Mouse (Mus musculus) heart, adult 8-10 months (tissue): ENCODE results near the gene Tiam1. TPM values are rescaled to one million over a fixed set of nuclear protein-coding genes. Genes with fewer than 3 reads are reported as not detected.
A peak's percentile ranks its signal among the peaks of the same experiment; 100 is the strongest.

Experiments
- DNase-seq: peaks from one replicate; pipeline ENCODE4 v3.0.0; 2022; ENCODE audit warnings: low spot score
- total RNA-seq, 4 experiments: library from RNA; stranded (reverse); gene quantifications; 2 replicates each; pipeline ENCODE4 v1.2.4; 2022

Gene Tiam1
- total RNA-seq, 4 experiments from 2014 or later = 4.7 to 7.3 (median 6.7) TPM

DNA sequence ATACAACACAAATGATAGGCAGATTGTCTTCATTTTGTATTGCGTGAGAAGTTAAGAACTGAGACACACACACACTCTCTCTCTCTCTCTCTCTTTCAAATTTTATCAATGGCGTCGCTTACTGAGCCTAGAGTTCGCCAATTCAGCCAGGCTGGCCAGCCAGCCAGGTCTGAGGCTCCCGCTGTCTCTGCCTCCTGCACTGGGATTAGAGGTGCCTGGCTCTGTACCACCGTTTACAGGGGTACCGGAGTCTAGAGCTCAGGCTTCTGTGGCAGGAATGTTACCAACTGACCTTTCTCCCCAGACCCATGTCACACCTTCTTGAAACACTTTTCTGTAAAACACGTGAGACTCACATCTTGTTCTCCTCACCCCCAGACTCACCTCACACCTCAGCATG, 298.1 kb downstream of the Tiam1 start:
- no peak for DNase-seq

DNA sequence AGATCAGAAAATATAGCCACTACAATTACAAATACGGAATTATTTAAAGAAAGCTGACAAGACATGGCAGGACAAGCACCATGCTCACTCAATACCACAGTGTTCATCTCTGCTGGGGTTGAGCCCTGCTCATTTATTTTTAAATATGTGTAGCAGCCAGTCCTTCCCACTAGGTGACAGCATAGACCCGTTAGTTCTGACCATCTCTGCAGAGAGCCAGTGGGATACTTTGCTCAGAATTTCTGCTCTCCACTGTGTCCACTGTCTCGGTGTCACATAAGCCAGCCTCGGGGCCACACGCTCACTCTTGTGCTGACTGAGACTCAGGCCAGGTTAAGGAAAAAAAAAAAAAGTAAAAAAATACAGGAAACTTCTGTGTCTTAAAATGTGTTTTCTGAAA, 299.0 kb downstream of the Tiam1 start:
- peak; percentile 64 for DNase-seq

DNA sequence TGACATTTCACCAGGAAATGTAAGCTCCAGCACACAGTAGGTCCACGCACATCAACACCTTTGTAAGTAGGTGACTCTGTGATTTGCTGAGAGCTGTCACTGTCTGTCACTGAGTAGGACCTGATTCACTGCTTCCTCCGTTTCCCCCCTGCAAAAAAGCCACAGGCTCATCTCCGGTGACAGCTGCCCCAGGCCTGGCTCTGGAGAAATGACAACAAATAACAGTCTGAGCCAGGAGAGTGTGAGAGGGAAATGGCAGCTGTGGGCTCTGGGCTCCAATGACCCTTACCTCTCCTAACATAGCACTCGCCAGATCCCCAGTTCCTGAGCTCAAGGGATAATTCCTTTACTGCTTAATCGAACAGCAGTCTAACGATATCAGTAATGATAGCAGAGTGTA, 301.7 kb downstream of the Tiam1 start:
- DNase-seq = no peak

DNA sequence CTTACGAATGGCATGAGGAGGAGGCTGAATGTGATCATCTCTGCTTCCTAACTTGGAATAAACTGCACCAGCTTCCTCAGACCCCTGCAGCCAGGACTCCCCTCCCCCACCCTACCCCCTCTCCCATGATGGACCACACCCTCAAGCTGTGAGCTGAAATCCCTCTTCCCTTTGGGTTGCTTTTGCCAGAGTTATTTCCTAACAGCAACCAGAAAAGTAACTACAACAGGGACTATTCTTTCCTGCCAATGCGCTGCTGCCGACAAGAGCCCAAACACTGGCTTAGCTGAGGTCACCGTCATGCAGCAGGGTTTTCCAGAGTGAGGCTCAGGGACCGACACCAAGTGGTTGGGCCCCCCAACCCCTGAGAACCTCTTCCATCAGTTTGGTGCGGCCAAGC, 303.2 kb downstream of the Tiam1 start:
- DNase-seq = no peak

DNA sequence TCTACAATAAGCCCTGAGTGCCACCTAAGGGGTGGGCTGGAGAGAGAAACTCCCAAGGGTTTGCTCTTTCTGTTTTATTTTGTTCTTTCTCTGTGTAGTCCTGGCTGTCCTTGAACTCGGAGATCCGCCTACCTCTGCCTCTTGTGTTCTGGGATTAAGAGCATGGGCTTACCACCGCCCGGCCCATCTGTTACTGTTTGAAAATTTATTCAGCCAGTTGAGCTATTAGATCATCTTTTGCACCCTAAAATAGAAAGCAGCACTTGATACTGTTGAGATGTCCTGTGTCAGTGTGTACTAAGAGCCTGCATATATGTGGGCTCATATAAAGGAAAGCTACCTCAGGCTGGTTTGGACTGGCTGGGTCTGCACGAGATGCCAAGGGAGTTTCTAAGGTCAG, 303.7 kb downstream of the Tiam1 start:
- peak; percentile 20 for DNase-seq

DNA sequence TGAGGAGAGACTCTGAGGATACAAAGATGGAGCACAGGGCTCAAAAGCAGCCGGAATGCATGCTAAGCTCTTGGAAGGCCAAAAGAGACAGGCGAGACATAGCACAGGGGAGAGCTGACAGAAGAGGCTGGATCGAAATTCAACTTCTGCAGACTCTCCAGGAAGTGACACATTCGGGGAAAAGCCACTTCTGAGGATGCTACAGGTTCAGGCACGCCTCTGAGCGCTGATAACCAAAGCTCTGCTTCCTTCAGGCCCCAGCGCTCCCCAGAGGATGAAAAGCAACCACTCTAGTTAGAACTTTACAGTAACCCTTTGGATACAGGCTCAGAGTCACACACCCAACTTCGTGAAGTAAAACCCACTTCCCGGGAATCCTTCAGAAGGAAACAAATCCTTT, 306.5 kb downstream of the Tiam1 start:
- DNase-seq = no peak

DNA sequence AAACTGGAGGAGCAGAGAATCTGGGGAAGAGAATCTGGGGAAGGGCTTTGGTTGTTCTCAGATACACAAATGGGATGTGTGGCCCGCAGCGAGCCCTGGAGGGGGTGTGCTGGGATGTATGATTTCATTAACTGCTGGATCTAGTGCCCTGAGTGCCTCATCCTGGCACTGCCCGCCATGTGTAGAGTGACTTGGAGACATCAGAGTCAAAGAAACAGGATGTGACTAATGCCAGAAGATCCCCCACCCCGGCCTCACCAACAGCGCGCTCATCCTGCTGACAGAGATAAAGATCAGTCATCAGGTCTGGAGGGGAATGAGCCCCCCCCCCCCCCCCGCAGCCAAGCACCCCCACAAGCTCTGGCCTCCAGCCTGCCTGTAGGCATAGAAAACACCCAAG, 308.0 kb downstream of the Tiam1 start:
- DNase-seq = no peak

DNA sequence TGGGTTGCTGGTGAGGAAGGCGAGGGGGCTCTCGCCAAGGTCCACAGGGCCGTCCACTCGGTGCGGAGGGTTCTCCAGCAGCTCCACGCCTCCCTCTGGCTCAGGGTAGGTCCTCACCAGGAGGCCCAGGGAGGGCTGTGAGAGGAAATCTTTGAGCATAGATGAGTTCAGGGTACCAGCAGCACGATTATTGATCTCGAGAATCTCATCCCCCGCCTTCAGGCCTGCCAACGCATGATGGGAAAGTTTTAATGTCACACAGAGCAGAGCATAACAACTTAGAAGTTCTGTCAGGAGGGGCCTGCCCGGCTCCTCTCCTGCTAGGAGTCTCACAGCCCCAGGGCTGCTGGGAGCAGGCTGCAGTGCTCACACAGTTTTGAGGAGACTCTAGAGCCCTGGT, 310.6 kb downstream of the Tiam1 start:
- DNase-seq = no peak

DNA sequence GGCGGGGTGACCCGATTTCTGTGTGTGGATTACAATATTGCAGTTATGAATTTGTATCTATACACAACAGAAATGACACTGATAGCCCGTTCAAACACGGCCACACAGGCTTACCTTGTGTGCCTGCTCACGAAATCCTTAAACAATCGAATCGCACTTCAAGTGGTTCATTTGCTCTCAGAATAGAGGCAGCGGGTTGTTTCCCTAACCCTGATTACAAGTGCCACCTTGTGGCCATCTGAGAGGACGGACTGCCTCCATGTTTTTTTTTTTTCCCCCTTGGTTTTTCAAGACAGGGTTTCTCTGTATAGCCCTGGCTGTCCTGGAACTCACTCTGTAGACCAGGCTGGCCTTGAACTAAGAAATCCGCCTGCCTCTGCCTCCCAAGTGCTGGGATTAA, 312.4 kb downstream of the Tiam1 start:
- DNase-seq = peak; percentile 53

DNA sequence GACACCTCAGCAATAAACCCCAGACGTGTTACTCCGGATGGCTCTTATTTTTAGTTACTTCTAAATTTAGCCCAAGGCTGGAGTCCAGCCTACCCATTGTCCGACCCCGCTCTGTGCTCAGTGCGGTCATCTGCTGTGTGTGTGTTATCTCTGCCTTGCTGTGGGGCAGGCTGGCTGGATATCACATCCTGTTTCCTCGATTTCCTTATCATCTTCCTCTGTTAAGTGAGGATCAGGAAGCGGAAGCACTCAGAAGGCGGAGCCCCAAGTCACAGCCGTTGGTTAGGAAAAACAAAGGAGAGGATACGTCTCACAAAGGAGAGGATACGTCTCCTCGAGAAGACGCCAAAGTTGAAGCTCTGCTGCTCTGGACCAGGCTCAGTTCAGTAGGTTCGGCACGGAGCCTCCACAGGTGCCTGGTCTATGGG, 313.3 kb downstream of the Tiam1 start:
- peak; percentile 74 for DNase-seq

DNA sequence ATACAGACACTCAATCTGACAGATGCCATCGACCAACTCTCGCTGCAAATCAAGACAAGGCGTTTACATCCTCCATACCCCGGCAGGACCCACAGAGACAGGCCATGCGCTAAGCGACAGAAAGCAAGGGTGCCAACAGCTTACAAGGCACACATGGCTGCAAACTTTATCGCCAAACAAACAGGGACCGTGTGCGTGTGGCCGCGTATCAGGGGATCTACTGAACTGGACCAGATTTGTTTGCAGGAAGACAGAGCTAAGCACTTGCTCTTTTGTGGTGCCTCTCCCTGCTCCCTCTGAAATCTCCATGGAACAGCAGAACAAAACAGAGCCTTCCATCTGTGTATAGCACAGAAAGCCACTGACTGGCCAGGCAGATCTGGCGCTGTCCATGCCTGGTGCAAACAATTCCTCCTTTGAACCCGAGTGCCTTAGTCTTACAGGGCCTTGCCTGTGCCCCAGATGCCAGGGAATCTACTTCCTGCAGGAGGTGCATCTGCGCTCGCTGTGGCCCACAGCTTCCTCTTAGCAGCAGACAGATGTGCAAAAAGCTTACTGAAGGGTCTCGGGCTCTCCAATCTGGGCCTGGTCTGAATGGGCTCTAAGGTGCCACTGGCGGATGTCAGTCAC, 316.0 kb downstream of the Tiam1 start:
- DNase-seq = no peak

DNA sequence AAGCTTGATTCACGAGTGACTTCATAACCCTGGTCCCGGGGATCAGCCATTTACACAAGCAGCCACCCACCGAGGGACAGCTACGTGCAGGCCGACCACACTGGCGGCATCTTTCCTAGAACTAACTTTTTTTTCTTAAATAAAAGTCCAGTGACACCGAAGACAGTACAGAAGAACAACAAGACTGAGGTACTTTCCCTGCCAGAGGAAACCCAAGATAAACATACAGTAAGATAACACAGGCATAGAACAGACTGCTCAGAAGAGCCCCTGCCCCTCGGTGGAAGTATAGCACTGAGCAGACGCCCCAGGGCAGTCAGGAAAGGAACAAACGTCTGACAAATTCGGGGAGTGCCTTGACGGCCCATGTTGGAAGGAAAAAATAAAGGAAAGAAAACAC, 317.7 kb downstream of the Tiam1 start:
- no peak for DNase-seq

DNA sequence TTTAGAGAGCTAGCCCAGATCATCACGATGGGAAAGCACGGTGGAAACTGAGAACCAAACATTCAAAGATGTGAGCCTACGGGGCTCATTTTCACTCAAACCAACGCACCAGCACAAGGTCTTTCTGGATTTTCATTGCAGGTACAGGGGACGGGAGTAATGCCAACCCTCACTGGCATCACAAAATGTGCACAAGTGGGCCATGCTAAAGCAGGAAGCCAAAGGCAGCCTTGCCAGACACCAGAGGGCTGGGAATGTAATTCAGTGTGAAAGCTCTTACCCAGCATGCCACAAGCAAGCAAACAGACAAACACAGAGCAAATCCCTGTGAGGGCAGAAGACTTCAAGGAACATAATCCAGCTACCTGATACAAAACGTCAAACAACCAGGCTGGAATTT, 320.7 kb downstream of the Tiam1 start:
- no peak for DNase-seq

DNA sequence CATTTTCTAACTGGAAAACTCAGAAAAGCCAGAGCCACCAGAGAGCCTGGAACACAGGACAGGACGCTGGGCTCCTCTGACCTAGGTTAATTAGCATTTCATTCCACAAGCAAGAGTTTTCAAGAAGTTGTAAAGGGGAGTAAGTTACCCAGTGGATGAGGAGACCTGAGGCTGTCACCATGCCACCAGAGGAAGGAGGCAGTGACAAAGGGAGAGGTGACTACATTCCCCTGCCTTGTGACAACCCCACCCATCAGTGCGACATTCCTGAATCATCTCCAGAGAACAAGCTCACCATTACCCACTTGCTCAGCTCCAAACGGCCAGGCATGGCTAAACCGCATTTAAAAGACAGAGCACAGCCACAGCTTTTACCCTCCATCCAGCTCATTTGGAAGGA, 324.9 kb downstream of the Tiam1 start:
- DNase-seq = no peak

DNA sequence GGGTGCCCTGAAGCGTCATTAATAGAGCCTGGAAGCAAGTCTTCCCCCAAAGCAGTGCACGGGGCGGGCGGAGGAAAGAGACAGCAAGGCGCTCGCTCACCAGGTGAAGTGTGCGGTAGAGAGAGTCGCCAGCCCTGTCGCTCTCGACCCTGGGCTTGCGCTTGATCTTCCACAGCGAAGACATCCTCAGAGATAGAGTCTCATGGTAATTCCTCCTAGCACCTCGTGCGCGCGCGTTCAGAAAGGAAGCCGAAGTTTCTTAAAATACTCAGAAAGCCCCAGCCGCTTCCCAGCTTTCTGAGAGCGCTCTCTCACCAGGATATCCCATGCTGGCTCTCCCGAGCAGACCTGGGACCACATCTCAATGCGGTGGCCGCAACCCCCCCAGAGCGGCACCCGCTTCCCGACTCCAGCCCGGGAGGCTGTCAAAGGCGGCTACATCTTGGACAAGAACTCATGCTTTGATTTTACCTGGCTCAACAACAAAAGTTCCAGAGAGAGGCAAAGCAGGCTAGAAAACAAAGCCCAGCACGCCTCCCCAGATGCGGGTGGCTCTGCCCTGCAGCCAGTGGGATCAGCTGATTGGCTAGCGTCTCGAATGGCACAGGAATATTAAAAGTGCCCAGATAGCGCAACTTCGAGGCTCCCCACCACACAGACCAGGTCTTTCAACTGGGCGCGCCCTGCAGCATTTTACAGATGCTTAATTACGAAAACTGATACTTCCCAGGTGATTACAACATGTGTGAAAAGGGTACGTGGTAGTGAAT, 325.5 kb downstream of the Tiam1 start:
- no peak for DNase-seq

DNA sequence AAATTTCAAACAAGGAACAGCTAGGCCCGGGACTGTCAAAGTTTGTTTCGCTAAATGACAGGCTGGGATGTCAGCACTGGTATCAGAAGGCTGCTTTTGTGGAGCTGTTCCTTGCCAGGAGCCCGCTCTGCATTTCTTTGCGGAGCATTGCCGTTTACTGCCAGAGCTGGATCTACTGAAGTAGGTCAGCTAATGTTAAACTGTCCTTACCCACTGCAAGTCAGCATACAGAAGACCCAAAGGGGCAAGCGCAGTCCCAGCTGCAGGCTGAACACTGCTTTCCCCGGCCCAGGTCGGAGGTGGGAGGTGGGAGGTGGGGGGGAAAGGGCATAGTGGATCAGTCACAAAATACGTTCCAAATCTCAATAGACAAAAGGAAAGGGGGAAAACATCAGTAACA, 326.3 kb downstream of the Tiam1 start:
- DNase-seq = no peak

DNA sequence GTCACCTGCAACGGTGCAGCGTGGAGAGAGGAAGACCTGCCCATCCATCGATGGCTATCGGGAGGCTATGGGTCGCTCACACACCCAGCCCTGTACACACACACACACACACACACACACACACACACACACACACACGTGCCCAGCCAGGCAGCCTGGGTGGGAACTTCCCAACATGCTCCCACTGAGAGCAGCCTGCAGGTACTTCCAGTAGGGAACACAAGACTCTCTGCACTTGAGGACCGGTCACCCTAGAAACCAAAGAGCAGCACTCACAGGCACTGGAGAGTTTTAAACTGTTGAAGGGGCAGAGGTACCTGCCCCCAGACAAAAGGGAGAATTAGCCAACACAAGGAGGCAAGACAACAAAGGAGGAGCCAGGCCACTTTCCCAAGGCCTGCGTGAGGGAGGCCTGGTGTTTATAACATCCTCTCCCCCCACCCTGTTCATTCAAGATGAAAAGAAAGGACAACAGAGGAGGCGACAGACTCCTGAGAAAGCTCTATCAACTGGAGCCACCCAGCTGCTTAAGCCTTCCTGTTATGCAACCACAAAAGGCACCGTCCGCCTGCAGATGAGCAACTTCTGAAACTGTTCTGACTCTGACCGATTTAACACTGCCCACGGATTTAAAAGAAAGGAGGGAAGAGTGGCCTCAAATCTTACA, 326.9 kb downstream of the Tiam1 start:
- DNase-seq = no peak

DNA sequence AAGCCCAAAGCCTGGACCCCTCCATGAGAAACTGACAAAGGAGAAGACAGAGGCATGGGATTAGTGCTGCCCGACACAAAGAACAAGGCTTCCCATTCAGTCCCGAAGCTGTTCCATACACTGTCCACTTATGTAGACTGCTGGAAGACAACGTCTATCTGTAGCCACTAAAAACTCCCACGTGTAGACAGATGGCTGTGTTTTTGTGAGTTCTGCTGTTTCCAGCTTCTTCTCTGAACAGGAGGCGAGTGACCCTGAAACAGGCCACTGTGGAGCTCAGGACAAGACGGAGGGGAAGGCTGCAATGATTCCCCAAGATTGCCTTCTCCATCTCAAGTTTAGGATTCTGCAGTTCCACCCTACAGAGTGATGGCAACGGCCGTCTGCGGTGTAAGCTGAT, 330.0 kb downstream of the Tiam1 start:
- DNase-seq = no peak

DNA sequence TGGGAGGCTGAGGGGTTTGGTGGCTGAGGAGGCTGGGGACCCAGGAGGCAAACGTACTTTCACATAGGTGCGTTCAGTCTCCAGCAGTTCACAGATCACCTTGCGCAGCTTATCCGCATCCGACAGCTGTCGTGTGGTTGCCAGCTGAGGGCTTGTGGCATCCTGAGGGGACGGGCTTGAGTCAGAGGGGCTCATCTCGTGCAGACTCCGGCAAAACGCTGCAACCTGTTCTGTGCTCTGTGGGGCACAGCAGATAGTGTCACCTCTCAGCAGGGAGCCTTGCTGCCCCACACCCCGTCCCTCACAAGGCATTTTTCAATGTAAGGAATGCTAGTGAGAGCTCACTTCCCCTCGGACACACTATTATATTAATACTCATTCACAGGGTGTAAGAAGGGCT, 330.7 kb downstream of the Tiam1 start:
- no peak for DNase-seq

DNA sequence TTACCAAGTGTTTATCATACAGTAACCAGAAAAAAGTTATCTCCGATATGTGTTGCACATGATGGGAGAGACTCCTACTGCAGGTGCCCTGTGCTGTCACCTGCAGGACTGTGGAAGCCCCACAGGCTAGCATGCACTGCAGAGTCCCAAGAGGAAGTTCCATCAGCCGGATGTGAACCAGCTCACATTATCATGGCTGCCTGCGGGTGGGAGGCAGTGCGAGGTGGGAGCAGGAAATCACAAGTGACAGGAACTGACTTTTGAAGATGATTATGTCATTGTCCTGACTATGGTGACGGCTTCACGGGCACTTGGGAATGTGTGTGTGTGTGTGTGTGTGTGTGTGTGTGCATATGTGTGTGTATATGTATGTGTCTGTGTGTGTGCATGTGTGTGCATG, 333.2 kb downstream of the Tiam1 start:
- no peak for DNase-seq

DNA sequence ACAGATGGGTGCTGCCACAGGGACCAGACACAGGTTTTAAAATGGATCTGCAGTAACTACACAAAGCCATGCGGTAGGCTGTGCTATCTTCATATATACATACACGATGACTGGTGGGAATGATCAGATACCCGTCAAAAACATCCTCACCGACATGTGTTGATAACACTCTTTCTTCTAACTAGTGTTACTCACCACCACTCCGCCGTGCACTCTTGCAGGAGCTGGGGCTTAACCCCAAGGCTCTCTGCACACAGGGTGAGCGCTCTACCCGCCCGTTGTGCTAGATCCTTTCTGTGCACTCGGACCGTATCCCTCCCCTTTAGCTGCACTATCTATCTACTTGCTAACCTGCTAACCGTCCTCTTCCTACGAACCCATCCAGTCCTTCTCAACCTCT, 335.4 kb downstream of the Tiam1 start:
- no peak for DNase-seq

DNA sequence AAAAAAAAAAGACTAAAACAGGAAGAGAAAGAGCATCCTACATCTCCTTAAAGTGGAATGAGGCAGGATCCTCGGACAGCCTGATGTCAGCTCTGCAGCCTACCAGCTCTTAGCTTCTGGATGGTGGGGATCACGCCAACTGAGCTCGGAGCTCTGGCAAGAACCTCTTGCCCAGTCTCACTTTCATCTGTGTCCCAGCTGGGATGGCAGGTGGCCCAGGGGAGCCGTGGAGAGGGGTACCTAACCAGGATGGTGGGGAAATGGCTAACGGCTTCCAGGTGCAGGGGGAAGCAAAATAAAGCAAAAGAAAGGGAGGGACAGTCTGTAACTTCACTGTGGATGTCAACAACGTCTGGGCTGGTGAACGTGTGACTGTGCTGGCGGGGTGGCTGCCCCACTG, 337.6 kb downstream of the Tiam1 start:
- no peak for DNase-seq

DNA sequence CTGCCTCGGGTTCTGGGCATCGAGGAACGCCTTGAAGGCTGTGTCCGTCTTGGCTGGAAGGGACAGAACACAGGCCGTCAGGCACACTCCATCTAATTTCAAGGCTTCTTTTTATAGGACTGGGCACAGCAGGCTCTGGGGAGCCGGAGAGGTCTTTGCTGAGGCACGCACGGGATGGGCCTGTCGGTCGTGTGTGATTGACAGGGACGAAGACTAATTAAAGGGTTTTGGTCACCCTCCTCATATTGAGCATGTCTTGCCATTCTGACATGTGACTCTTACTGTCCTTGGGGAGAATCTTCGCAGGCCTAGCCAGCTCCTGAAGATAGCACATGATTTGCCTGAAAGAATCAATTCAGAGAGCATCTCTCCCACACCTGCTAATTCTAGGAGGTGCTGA, 338.4 kb downstream of the Tiam1 start:
- DNase-seq = no peak
